Mouse (Mus musculus) olfactory bulb, adult 2 months (tissue): Measurements from ENCODE around the gene Prr5l. TPM values are rescaled to one million over a fixed set of nuclear protein-coding genes. Genes with fewer than 3 reads are reported as not detected.

Source experiments
- H3K27ac ChIP-seq: fragments of 200-500 bp; 2 replicates; pipeline ENCODE4 v1.5.1; 2012; ENCODE audit warnings: low read depth, low read length; ENCODE audit not compliant: insufficient read depth
- H3K4me1 ChIP-seq: fragments of 200-500 bp; 2 replicates; pipeline ENCODE4 v1.6.1; 2012; ENCODE audit warnings: low read length; ENCODE audit not compliant: control insufficient read depth, insufficient read depth
- H3K4me3 ChIP-seq: fragments of 200-500 bp; 2 replicates; pipeline ENCODE4 v1.5.1; 2012; ENCODE audit warnings: mild to moderate bottlenecking, low read depth, low read length, moderate library complexity; ENCODE audit not compliant: insufficient read depth
- CTCF ChIP-seq: fragments of 200-500 bp; IDR thresholded peaks from 2 replicates; pipeline ENCODE4 v1.5.1; 2012; ENCODE audit warnings: low read depth, mild to moderate bottlenecking, low read length, moderate library complexity; ENCODE audit not compliant: insufficient read depth
- POLR2A ChIP-seq: fragments of 200-500 bp; IDR thresholded peaks from 2 replicates; pipeline ENCODE4 v1.6.1; 2012; ENCODE audit warnings: mild to moderate bottlenecking, low read depth, low read length, moderate library complexity; ENCODE audit not compliant: insufficient read depth
- WGBS: fragments of 180-500 bp; shearing (Covaris S2); methylation state at CpG from one replicate; pipeline ENCODE4 v1.1.7; 2018; 5-methylcytosine and 5-hydroxymethylcytosine counted together
- polyA plus RNA-seq: library from polyadenylated mRNA; stranded (reverse); fragments of >200 nt; gene quantifications from 2 replicates; pipeline ENCODE4 v1.2.4, GENCODE M21; 2012; ENCODE audit warnings: low replicate concordance; ENCODE audit not compliant: missing spikeins, insufficient read depth, insufficient read length

Prr5l gene
- polyA plus RNA-seq, 1 experiment: not detected

DNA sequence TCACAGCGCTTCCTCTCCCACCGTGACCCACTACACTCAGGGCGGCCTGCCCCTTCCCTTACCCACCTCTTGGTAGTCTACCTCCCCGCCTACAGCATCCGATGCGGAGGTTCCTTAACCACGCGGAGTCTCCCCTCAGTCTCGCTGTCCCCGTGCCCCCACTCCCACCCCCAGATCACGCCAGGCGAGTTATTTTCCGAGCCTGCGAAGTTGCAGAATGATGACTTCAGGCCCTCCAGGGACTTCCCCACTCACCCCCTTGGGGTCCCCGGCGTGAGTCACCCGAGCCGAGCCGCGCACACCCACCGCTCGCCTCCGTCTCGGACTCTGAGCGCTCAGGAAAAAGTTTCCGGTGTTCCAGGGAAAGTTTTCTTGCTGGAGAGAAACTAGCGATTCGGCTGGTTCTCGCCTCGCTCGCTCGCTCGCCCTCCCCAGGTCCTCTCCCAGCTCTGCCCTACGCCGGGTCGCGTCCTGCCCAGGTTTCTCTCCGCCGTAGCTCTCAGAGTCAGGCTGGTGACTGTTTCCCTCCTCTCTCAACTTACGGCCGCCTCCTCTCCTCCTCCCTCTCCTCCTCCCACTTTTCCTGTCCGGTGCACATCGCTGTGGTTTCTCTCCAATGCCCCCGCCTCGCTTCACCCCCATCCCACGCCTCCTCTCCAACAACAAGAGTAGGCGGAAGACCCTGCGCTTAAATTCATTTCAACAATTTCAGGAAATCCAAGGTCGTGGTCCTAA is 85.5 kb downstream of the Prr5l start:
- 2% methylated on average over 49 of the region's 49 CpGs for WGBS
- H3K27ac ChIP-seq: no peak overlapping the region
- no peak for TF ChIP-seq CTCF
- TF ChIP-seq POLR2A: no peak
- H3K4me3 ChIP-seq: peak overlapping the region; percentile 40
- peaks cover 19% of the 10 kb centered on the region for H3K4me1 ChIP-seq

DNA sequence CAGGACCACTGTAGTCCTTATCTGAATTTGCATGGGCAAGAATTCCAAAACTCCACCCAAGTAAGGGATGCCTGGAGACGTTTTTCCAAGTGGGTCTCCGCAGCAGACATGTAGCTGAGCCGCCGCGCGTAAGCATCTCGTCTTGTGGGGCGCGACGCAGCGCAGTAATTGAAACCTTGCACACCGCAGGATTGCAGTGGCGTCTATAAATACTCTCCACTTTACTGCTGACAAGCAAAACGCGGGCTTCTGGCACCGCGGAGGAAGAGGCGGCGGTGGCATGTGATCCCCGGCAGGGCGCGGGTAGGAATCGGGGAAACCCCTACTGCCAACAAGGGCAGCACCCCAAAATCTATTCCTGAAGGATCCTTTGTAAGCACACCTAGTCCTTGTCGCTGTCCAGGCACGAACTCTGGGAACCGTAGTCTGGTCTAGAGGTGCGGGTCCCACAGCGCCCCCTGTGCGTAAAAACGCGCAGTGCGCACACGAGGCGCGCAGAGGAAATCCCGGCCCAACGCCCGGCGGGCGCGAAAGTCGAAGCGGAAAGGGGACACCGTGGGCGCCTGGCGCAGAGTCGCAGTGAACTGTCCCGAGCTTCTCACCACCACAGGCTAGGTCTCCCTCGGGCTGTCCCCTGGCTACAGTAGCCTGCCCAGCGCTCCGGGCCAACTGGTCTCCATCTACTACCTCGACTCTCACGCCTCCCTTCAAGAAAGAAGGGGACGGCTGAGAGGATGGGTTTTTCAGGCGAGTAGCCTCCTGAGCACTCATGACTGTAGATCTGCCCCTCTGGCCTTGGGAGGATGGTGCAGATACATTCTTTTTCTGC is 86.3 kb downstream of the Prr5l start:
- Histone ChIP-seq H3K4me3 (peak overlapping the region; percentile 40), H3K27ac (no peak overlapping the region), H3K4me1 (peaks cover 19% of the 10 kb centered on the region)
- TF ChIP-seq POLR2A: no peak
- peak; percentile 69 for TF ChIP-seq CTCF
- WGBS: 1% methylated on average over 55 of the region's 55 CpGs

DNA sequence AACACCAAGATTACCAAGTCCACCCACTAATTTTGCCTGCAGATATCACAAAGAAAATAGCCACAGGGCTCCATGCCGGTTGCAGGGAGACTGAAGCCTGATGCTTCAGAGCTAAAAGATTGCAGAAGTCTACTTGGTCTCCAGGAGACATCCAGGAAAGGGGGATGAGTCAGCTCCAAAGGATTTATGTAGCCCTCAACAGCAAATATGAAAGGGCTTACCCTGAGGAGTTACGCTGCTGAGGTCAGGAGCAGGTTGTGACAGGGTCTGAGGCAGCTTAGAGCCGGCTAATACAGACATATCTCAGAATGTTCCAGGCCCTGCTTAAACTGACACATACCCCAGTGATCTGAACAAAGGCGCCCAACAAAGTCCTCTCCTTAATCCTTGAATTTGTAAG is 90.7 kb downstream of the Prr5l start:
- H3K4me1 ChIP-seq: peaks cover 12% of the 10 kb centered on the region
- 65% methylated on average over 4 of the region's 4 CpGs for WGBS
- no peak overlapping the region for H3K27ac ChIP-seq
- H3K4me3 ChIP-seq: no peak overlapping the region
- TF ChIP-seq CTCF (no peak), POLR2A (no peak)

DNA sequence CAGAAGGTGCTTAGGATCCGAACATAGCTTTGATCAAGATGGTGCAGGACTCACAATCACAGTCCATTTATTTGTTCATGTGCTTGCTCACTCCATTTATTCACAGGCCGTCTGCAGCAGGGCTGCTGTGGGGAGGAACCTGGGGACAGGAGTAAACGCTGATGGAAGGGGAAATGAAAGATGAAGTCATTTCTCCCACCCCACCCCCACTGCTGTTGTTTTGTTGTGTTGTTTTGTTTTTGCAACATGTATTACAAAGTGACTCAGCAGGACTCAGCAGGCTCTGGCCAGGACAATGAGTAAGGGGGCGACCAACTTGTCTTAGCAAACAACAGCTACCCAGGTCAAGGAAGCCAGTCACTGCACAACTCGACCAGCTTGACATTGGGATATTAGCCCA is 99.6 kb downstream of the Prr5l start:
- no peak overlapping the region for H3K4me3 ChIP-seq
- WGBS: 65% methylated on average over 5 of the region's 5 CpGs
- TF ChIP-seq CTCF (no peak), POLR2A (no peak)

DNA sequence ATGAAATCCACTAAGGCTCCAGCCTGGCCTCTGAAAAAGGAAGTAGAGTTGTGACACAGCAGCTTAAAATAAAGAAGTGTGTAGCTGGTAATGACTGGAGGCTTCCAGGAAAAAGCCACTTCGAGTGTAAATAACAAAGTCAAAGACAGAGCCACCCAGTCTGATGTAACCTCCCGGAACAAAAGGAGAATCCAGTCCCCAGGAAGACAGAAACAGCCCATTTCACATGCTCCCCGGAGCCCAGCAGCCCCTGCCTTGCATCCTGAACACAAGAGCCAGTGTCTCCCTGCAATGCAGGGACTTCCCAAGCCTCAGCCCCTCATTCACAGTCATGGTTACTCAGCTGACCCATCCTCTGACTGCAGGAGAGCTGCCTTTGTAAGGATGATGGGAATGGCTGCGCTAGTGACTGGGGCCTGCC is 101.5 kb downstream of the Prr5l start:
- WGBS: 47% methylated on average over 4 of the region's 4 CpGs

More for the DNA sequence above, 99.6 kb downstream of the Prr5l start:
- H3K4me1 ChIP-seq: peaks cover 4% of the 10 kb centered on the region
- H3K27ac ChIP-seq: no peak overlapping the region

DNA sequence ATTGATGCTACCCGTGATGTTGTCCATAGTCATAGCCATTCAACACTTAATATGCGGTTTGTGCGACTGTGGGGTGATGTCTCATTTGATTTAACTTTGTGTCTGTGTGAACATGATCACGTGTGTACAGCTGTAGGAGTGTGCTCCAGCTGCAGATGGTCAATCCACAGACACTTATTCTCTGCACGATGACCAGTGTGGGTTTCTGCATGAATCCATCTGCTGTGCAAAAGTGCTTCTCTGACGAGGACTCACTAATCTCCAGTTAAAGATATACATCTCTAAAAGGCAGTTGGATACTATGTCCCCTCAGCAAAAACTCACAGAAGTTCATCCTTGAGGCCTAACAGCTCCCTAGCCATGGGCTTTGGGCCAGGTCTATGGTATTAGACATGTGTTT is 104.7 kb downstream of the Prr5l start:
- peaks cover 12% of the 10 kb centered on the region for H3K4me1 ChIP-seq
- no peak overlapping the region for H3K27ac ChIP-seq
- WGBS: 97% methylated on average over 6 of the region's 6 CpGs
- H3K4me3 ChIP-seq: no peak overlapping the region
- TF ChIP-seq POLR2A (no peak), CTCF (no peak)

More for the DNA sequence above, 101.5 kb downstream of the Prr5l start:
- Histone ChIP-seq H3K4me1 (peaks cover 4% of the 10 kb centered on the region), H3K4me3 (no peak overlapping the region), H3K27ac (no peak overlapping the region)
- TF ChIP-seq POLR2A (no peak), CTCF (no peak)

DNA sequence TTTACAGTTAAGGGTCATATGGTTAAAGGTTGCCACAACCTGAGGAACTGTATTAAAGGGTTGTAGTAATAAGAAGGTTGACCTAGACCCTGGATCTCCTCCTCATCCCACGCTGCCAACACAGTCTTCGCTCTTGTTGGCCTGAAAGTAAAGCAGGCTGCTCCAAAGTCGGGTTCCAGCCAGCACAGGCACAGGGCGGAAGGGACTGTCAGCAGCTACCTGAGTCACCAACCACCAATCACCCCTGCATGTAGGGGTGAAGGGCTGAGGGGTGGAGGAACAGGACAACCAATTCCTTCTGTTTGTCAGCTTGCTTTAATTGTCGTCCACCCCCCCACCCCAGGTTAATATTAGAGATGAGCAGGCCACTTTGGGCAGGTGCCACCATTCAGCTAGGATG is 119.3 kb downstream of the Prr5l start:
- no peak overlapping the region for H3K4me3 ChIP-seq
- TF ChIP-seq CTCF: no peak
- TF ChIP-seq POLR2A: no peak

DNA sequence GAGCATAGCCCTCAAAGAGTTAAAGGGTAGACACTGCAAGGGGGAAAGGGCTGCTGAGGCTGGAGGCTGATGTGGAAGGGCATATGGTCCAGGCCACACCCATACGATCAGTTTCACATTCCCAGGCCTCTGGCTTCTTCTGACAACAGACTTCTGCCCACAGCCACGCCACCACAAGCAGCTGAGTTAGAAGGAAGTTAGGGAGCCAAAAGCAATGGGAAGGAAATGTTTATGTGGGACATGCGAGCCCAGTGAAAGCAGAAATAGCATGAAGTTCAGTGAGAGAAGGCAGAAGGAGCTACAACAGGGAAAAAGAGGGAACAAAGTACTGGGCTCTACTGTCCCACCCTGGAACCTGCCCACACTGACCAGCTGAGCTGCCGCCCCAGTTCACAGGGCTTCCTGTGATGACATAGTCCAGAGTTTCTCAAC is 119.9 kb downstream of the Prr5l start:
- WGBS: 83% methylated on average over 4 of the region's 4 CpGs

More for the DNA sequence above, 119.3 kb downstream of the Prr5l start:
- WGBS: 91% methylated on average over 5 of the region's 5 CpGs
- H3K4me1 ChIP-seq: no peaks in the 10 kb centered on the region
- H3K27ac ChIP-seq: no peak overlapping the region

DNA sequence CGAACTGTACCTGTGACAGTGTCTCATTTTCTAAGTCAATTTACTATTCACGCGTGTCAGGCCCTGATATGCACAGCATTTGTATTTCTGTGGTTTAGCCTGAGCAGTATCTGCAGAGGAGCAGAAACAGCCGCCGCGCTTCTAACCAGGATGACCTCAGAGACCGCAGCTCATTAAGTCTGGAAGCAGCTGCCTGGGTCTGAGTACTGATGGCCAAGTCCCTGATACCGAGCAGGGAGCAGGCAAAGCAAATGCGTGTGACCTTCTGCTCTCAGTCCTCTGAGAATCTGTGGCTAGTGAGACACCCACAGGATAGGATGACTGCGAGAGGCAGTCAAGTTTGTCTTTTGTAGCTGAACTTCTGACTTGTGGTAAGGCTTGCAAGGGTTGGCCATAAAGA is 120.4 kb downstream of the Prr5l start:
- Histone ChIP-seq H3K4me3 (no peak overlapping the region), H3K27ac (no peak overlapping the region), H3K4me1 (no peaks in the 10 kb centered on the region)
- TF ChIP-seq POLR2A (no peak), CTCF (no peak)
- WGBS: 80% methylated on average over 10 of the region's 10 CpGs

More for the DNA sequence above, 119.9 kb downstream of the Prr5l start:
- no peaks in the 10 kb centered on the region for H3K4me1 ChIP-seq
- no peak overlapping the region for H3K4me3 ChIP-seq
- TF ChIP-seq CTCF (no peak), POLR2A (no peak)
- no peak overlapping the region for H3K27ac ChIP-seq
